In genomic region chr1:168334831-168335574, GRCm38 (mm10) we compare ENCODE assay signal across 13 mouse cellular contexts.
A peak's percentile ranks its signal among the peaks of the same experiment; 100 is the strongest.
DNase-seq lines count a peak whose midpoint lies in the region; ATAC-seq lines count a peak whose summit lies in the region.
"Had no signal": no experiment of that assay in that cellular context is flagged by ENCODE, and none has a peak within 500 bp of the region (broad histone marks: within the 10 kb centered on the region; RNA-seq: fewer than 3 reads in every experiment).

No protein-coding gene starts in this region.

- peaks cover 12% of the 10 kb centered on the region; the same call in 1 of the 2 replicates for H3K4me1 ChIP-seq in embryonic facial prominence, embryonic 12.5 days
- H3K4me1 ChIP-seq in stomach, embryonic 14.5 days (ENCODE audit: control insufficient read depth, insufficient read depth, low read length), result peaks cover 16% of the 10 kb centered on the region; the same call in 1 of the 2 replicates
- H3K4me1 ChIP-seq in forebrain, embryonic 10.5 days, result peaks cover 24% of the 10 kb centered on the region

- H3K4me3 ChIP-seq in embryonic facial prominence, embryonic 12.5 days, result no peak overlapping the region
- H3K4me3 ChIP-seq in stomach, embryonic 14.5 days (ENCODE audit: low read depth, low read length), result no peak overlapping the region
- H3K4me3 ChIP-seq in forebrain, embryonic 10.5 days, result no peak overlapping the region

- H3K27ac ChIP-seq in embryonic facial prominence, embryonic 12.5 days, result peak overlapping the region; percentile 69
- peak overlapping the region; percentile 83 for H3K27ac ChIP-seq in stomach, embryonic 14.5 days (ENCODE audit: low read length)
- H3K27ac ChIP-seq in forebrain, embryonic 10.5 days, result no peak overlapping the region
- H3K27ac ChIP-seq: hindbrain, embryonic 14.5 days had no signal

- peaks cover 12% of the 10 kb centered on the region for H3K36me3 ChIP-seq in embryonic facial prominence, embryonic 12.5 days
- H3K36me3 ChIP-seq in stomach, embryonic 14.5 days (ENCODE audit: control insufficient read depth, insufficient read depth, low read length), result no peaks in the 10 kb centered on the region; the same call in 1 of the 2 replicates
- peaks cover 50% of the 10 kb centered on the region for H3K36me3 ChIP-seq in forebrain, embryonic 10.5 days (replicated peaks)

- H3K9me3 ChIP-seq in embryonic facial prominence, embryonic 12.5 days, result no peaks in the 10 kb centered on the region
- no peaks in the 10 kb centered on the region for H3K9me3 ChIP-seq in stomach, embryonic 14.5 days (ENCODE audit: control insufficient read depth, low read depth, low read length)
- peaks cover 3% of the 10 kb centered on the region; the same call in 1 of the 2 replicates for H3K9me3 ChIP-seq in forebrain, embryonic 10.5 days

- ATAC-seq in embryonic facial prominence, embryonic 12.5 days (ENCODE audit: insufficient number of reproducible peaks, insufficient read depth, low FRiP score, low TSS enrichment), result no peak
- ATAC-seq in stomach, embryonic 14.5 days (ENCODE audit: insufficient number of reproducible peaks, insufficient read depth, low FRiP score, low read depth), result no peak

- peak; percentile 34 for DNase-seq in kidney, postnatal 14 days
- no peak for DNase-seq in kidney, postnatal 4 days
- peak; percentile 76 for DNase-seq in gonadal fat pad, adult 2 months (ENCODE audit: low read depth)
- no peak for DNase-seq in left cerebral cortex, postnatal 10 days (ENCODE audit: extremely low spot score in 1 of 2, low spot score in 2 of 2)
- DNase-seq in forebrain, embryonic 10.5 days (ENCODE audit: extremely low spot score, low spot score), result no peak
- DNase-seq: adrenal gland, postnatal 14 days; cerebellum, postnatal 10 days; heart, adult 11 months; midbrain, embryonic 14.5 days; thymus, postnatal 4 days had no signal

- H3K27me3 ChIP-seq in embryonic facial prominence, embryonic 12.5 days, result no peaks in the 10 kb centered on the region
- no peaks in the 10 kb centered on the region for H3K27me3 ChIP-seq in stomach, embryonic 14.5 days (ENCODE audit: control insufficient read depth, insufficient read depth, low read length)
- no peaks in the 10 kb centered on the region for H3K27me3 ChIP-seq in forebrain, embryonic 10.5 days (ENCODE audit: poor library complexity, severe bottlenecking)

- intact Hi-C loops in left cerebral cortex, postnatal 10 days (cut with DNase I), result no loop called here

- 78% methylated on average over 8 of the region's 8 CpGs for WGBS in embryonic facial prominence, embryonic 12.5 days
- WGBS in stomach, embryonic 14.5 days, result 69% methylated on average over 8 of the region's 8 CpGs
- 89% methylated on average over 8 of the region's 8 CpGs for WGBS in forebrain, embryonic 10.5 days

- no peak overlapping the region for H3K4me2 ChIP-seq in embryonic facial prominence, embryonic 12.5 days (replicated peaks)
- no peak overlapping the region for H3K4me2 ChIP-seq in stomach, embryonic 14.5 days (replicated peaks; ENCODE audit: low read depth, low read length)
- H3K4me2 ChIP-seq: hindbrain, embryonic 14.5 days had no signal

- H3K9ac ChIP-seq in embryonic facial prominence, embryonic 12.5 days, result no peak overlapping the region
- no peak overlapping the region for H3K9ac ChIP-seq in stomach, embryonic 14.5 days (replicated peaks; ENCODE audit: low read depth, low read length)
- H3K9ac ChIP-seq: hindbrain, embryonic 14.5 days had no signal

Comparison
In these comparisons a context has a peak if more than half of its experiments do, and no peak if none do; other contexts are left out.
1. DNase-seq: peak in kidney, postnatal 14 days (single experiment) and gonadal fat pad, adult 2 months (single experiment); none in kidney, postnatal 4 days (0 of 2), left cerebral cortex, postnatal 10 days (0 of 2) and forebrain, embryonic 10.5 days (single experiment).